Mouse (Mus musculus) heart, postnatal 10 days (tissue): Measurements from ENCODE around the gene Vav2. TPM values are rescaled to one million over a fixed set of nuclear protein-coding genes. Genes with fewer than 3 reads are reported as not detected.

Source experiments
- DNase-seq, 2 experiments: peaks; one replicate each; pipeline ENCODE4 v3.0.0; 2021
- intact Hi-C: fragments of 180-260 bp; cut with DNase I; formaldehyde crosslinking; loops from one replicate; pipeline ENCODE4 v1.15.1; 2025
- total RNA-seq, 2 experiments: library from RNA; stranded (reverse); gene quantifications; 2 replicates each; pipeline ENCODE4 v1.2.3; 2021

Gene Vav2
- 10 to 100 TPM; 13.1 to 14.4 TPM for total RNA-seq

- DNase-seq, result peak; percentile 93 to 95
- intact Hi-C loops, result no loop called here
These were observed at the start of gene Vav2 for GRCm38 (mm10) chr2:27426855-27427457. Gene Vav2, minus strand, starts transcription at chr2:27427033.

GRCm38 (mm10) chr2:27475495-27476302, 48.9 kb upstream of the Vav2 start:
- intact Hi-C loops, result loop anchor here (1.0 kb wide), 1 partner anchor 40 kb away; the partner anchor contains the start of gene Wdr5
- DNase-seq, result peak; percentile 91 to 94

GRCm38 (mm10) chr2:27474621-27475484, 48.0 kb upstream of the Vav2 start:
- intact Hi-C loops, result no loop called here

GRCm38 (mm10) chr2:27473911-27474310, 47.1 kb upstream of the Vav2 start:
- DNase-seq, result no peak

More at GRCm38 (mm10) chr2:27474621-27475484, 48.0 kb upstream of the Vav2 start:
- peak; percentile 32 to 67 for DNase-seq

GRCm38 (mm10) chr2:27473061-27473765, 46.4 kb upstream of the Vav2 start:
- intact Hi-C loops, result loop anchor here (2.0 kb wide), 1 partner anchor 66 kb away; no protein-coding TSS in a partner anchor
- peak; percentile 29 to 31 for DNase-seq

More at GRCm38 (mm10) chr2:27473911-27474310, 47.1 kb upstream of the Vav2 start:
- intact Hi-C loops, result loop anchor here (2.0 kb wide), 1 partner anchor 65 kb away; no protein-coding TSS in a partner anchor

GRCm38 (mm10) chr2:27471170-27471584, 44.3 kb upstream of the Vav2 start:
- intact Hi-C loops, result no loop called here
- peak in 1 of 2 experiments; percentile 20 for DNase-seq

- intact Hi-C loops, result no loop called here
These were observed 43.7 kb upstream of the Vav2 start for GRCm38 (mm10) chr2:27470535-27470934.

GRCm38 (mm10) chr2:27469991-27470355, 43.1 kb upstream of the Vav2 start:
- intact Hi-C loops, result no loop called here
- DNase-seq, result no peak

More at GRCm38 (mm10) chr2:27470535-27470934, 43.7 kb upstream of the Vav2 start:
- DNase-seq, result no peak

- intact Hi-C loops, result no loop called here
- DNase-seq, result no peak
These were observed 42.6 kb upstream of the Vav2 start for GRCm38 (mm10) chr2:27469292-27469990.

- intact Hi-C loops, result no loop called here
- no peak for DNase-seq
These were observed 36.1 kb upstream of the Vav2 start for GRCm38 (mm10) chr2:27462901-27463300.

GRCm38 (mm10) chr2:27461881-27462660, 35.2 kb upstream of the Vav2 start:
- intact Hi-C loops, result no loop called here
- DNase-seq, result no peak

- no peak for DNase-seq
- intact Hi-C loops, result no loop called here
These were observed 33.8 kb upstream of the Vav2 start for GRCm38 (mm10) chr2:27460651-27461050.

GRCm38 (mm10) chr2:27460163-27460562, 33.3 kb upstream of the Vav2 start:
- no peak for DNase-seq
- intact Hi-C loops, result no loop called here

- no peak for DNase-seq
- intact Hi-C loops, result no loop called here
These were observed 32.9 kb upstream of the Vav2 start for GRCm38 (mm10) chr2:27459735-27460134.

GRCm38 (mm10) chr2:27450226-27450625, 23.4 kb upstream of the Vav2 start:
- DNase-seq, result no peak
- intact Hi-C loops, result no loop called here

GRCm38 (mm10) chr2:27447782-27448181, 20.9 kb upstream of the Vav2 start:
- intact Hi-C loops, result no loop called here
- no peak for DNase-seq

- no peak for DNase-seq
- intact Hi-C loops, result no loop called here
These were observed 20.0 kb upstream of the Vav2 start for GRCm38 (mm10) chr2:27446812-27447211.

- DNase-seq, result no peak
- intact Hi-C loops, result no loop called here
These were observed 19.1 kb upstream of the Vav2 start for GRCm38 (mm10) chr2:27445910-27446309.

GRCm38 (mm10) chr2:27443450-27443708, 16.5 kb upstream of the Vav2 start:
- intact Hi-C loops, result loop anchor here (2.0 kb wide), 1 partner anchor 71 kb away; the partner anchor contains the start of gene Wdr5

More at GRCm38 (mm10) chr2:27443450-27443708, 16.5 kb upstream of the Vav2 start:
- no peak for DNase-seq
